Mouse (Mus musculus) urinary bladder, postnatal 36 days (tissue): ENCODE results near the gene Dock1.

Experiments used
- DNase-seq, 2 experiments: peaks; one replicate each; pipeline ENCODE4 v3.0.0; 2022; ENCODE audit warnings: low spot score in 2 of 2, mixed read lengths in 1 of 2

Gene Dock1

GRCm38 (mm10) chr7:134753417-134753816 is 83.0 kb downstream of the Dock1 start:
- no peak for DNase-seq

GRCm38 (mm10) chr7:134757605-134758004 is 87.2 kb downstream of the Dock1 start:
- DNase-seq = no peak

GRCm38 (mm10) chr7:134761799-134762198 is 91.3 kb downstream of the Dock1 start:
- DNase-seq = no peak

GRCm38 (mm10) chr7:134765130-134765529 is 94.7 kb downstream of the Dock1 start:
- DNase-seq = no peak

- DNase-seq = no peak
Measured at GRCm38 (mm10) chr7:134771314-134771713, 100.9 kb downstream of the Dock1 start.

GRCm38 (mm10) chr7:134772363-134772762 is 101.9 kb downstream of the Dock1 start:
- no peak for DNase-seq

GRCm38 (mm10) chr7:134772867-134773590 is 102.6 kb downstream of the Dock1 start:
- no peak for DNase-seq

- peak in 1 of 2 experiments; percentile 6 for DNase-seq
Measured at GRCm38 (mm10) chr7:134773761-134774415, 103.4 kb downstream of the Dock1 start.

- DNase-seq = no peak
Measured at GRCm38 (mm10) chr7:134774468-134775162, 104.2 kb downstream of the Dock1 start.

- DNase-seq = peak; percentile 39 to 48
Measured at GRCm38 (mm10) chr7:134775671-134776070, 105.2 kb downstream of the Dock1 start.

- DNase-seq = no peak
Measured at GRCm38 (mm10) chr7:134776306-134776705, 105.9 kb downstream of the Dock1 start.

- DNase-seq = no peak
Measured at GRCm38 (mm10) chr7:134779761-134780160, 109.3 kb downstream of the Dock1 start.

- no peak for DNase-seq
Measured at GRCm38 (mm10) chr7:134787110-134787509, 116.7 kb downstream of the Dock1 start.

- no peak for DNase-seq
Measured at GRCm38 (mm10) chr7:134794889-134795288, 124.4 kb downstream of the Dock1 start.

- DNase-seq = no peak
Measured at GRCm38 (mm10) chr7:134800079-134800478, 129.6 kb downstream of the Dock1 start.

GRCm38 (mm10) chr7:134804422-134804821 is 134.0 kb downstream of the Dock1 start:
- DNase-seq = no peak

- no peak for DNase-seq
Measured at GRCm38 (mm10) chr7:134806799-134807198, 136.3 kb downstream of the Dock1 start.

- no peak for DNase-seq
Measured at GRCm38 (mm10) chr7:134808406-134808805, 138.0 kb downstream of the Dock1 start.

GRCm38 (mm10) chr7:134809241-134809975 is 139.0 kb downstream of the Dock1 start:
- DNase-seq = no peak

- no peak for DNase-seq
Measured at GRCm38 (mm10) chr7:134818471-134818870, 148.0 kb downstream of the Dock1 start.

GRCm38 (mm10) chr7:134821264-134821663 is 150.8 kb downstream of the Dock1 start:
- DNase-seq = no peak

- DNase-seq = no peak
Measured at GRCm38 (mm10) chr7:134822006-134822405, 151.6 kb downstream of the Dock1 start.
